ENCODE assay signal across 9 mouse cellular contexts in the genomic region with DNA sequence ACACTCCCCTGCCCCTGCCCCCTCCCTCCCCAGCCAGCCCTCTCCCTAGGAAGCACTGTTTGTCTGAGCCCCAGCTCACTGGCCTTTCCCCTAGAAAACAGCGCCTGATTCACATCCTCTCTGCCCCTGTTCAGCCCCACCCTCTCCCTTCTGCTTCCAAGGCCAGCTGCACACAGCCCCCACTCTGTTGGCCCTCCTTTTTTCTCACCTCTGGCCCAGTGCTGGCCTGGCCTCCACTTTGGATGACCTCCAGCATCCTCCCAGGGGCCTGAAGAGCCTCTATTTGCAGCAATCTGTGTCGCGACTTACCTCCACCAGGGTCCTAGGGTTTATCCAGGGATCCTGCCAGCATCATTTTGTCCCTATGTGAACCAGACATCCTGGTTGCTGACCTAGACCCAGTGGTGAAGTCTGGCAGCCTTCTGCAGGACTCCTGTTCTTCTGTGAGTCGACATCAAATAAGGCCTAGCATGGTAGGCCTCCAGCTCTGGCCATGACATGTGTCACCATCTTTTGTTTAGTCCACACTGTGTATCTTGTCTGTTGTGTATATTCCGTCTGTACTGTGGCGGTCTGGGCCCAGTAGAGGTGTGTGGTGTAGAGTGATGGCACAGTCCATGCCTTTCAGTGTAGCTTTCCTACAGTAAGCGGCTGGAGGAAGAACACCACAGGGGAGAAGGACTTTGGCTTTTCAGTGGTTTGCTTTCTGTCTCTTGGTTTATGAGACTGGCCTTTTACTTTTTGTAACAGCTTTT.
A peak's percentile ranks its signal among the peaks of the same experiment; 100 is the strongest.
DNase-seq lines count a peak whose midpoint lies in the region; ATAC-seq and TF ChIP-seq lines count a peak whose summit lies in the region.
"Had no signal": no experiment of that assay in that cellular context is flagged by ENCODE, and none has a peak within 500 bp of the region (broad histone marks: within the 10 kb centered on the region; RNA-seq: fewer than 3 reads in every experiment).

No protein-coding gene starts in this region.

- H3K9me3 ChIP-seq in forebrain, embryonic 15.5 days, result no peaks in the 10 kb centered on the region
- no peaks in the 10 kb centered on the region for H3K9me3 ChIP-seq in hindbrain, embryonic 10.5 days
- no peaks in the 10 kb centered on the region for H3K9me3 ChIP-seq in limb, embryonic 12.5 days
- H3K9me3 ChIP-seq in midbrain, embryonic 13.5 days, result no peaks in the 10 kb centered on the region

- DNase-seq in layer of hippocampus, adult 2 months (ENCODE audit: low spot score in 2 of 2), result no peak
- DNase-seq in layer of hippocampus, adult 8-10 months (ENCODE audit: low spot score in 2 of 2), result no peak
- DNase-seq in hindbrain, embryonic 10.5 days (ENCODE audit: low spot score), result peak; percentile 46
- DNase-seq in T-cell, adult 2 months (ENCODE audit: low spot score), result no peak

- H3K27ac ChIP-seq in layer of hippocampus, adult 2 months, result peak overlapping the region; percentile 87
- H3K27ac ChIP-seq in forebrain, embryonic 15.5 days (replicated peaks), result peak overlapping the region; percentile 20; the same call in 1 of the 2 replicates
- peak overlapping the region; percentile 67 for H3K27ac ChIP-seq in hindbrain, embryonic 10.5 days
- H3K27ac ChIP-seq in limb, embryonic 12.5 days, result peak overlapping the region; percentile 60
- peak overlapping the region; percentile 53 for H3K27ac ChIP-seq in midbrain, embryonic 13.5 days

- peak; percentile 43 for ATAC-seq in forebrain, embryonic 15.5 days (replicated peaks)
- no peak for ATAC-seq in limb, embryonic 12.5 days (ENCODE audit: insufficient number of reproducible peaks, insufficient read depth, low FRiP score, low TSS enrichment, low read depth)
- ATAC-seq in midbrain, embryonic 13.5 days, result peak; percentile 26; the same call in 1 of the 2 replicates
- no peak for ATAC-seq in megakaryocyte-erythroid progenitor cell, adult 5-6 weeks (replicated peaks; ENCODE audit: low FRiP score, low TSS enrichment, poor library complexity, severe bottlenecking)

- no peaks in the 10 kb centered on the region for H3K36me3 ChIP-seq in forebrain, embryonic 15.5 days
- H3K36me3 ChIP-seq in hindbrain, embryonic 10.5 days, result peaks cover 58% of the 10 kb centered on the region
- peaks cover 45% of the 10 kb centered on the region for H3K36me3 ChIP-seq in limb, embryonic 12.5 days
- H3K36me3 ChIP-seq in midbrain, embryonic 13.5 days, result peaks cover 6% of the 10 kb centered on the region

- WGBS in forebrain, embryonic 15.5 days, result 69% methylated on average over 7 of the region's 7 CpGs
- 68% methylated on average over 7 of the region's 7 CpGs for WGBS in hindbrain, embryonic 10.5 days
- 71% methylated on average over 7 of the region's 7 CpGs for WGBS in limb, embryonic 12.5 days
- 77% methylated on average over 7 of the region's 7 CpGs for WGBS in midbrain, embryonic 13.5 days

- no peak for TF ChIP-seq CTCF in layer of hippocampus, adult 2 months (conservative IDR thresholded peaks at IDR 0.05)

- H3K4me2 ChIP-seq in forebrain, embryonic 15.5 days (replicated peaks), result no peak overlapping the region
- H3K4me2 ChIP-seq in limb, embryonic 12.5 days, result no peak overlapping the region
- no peak overlapping the region for H3K4me2 ChIP-seq in midbrain, embryonic 13.5 days (replicated peaks)

- H3K27me3 ChIP-seq in forebrain, embryonic 15.5 days, result no peaks in the 10 kb centered on the region
- H3K27me3 ChIP-seq in hindbrain, embryonic 10.5 days (ENCODE audit: insufficient read depth, poor library complexity, severe bottlenecking), result no peaks in the 10 kb centered on the region
- H3K27me3 ChIP-seq in limb, embryonic 12.5 days, result no peaks in the 10 kb centered on the region
- H3K27me3 ChIP-seq in midbrain, embryonic 13.5 days, result no peaks in the 10 kb centered on the region
- H3K27me3 ChIP-seq: CH12.LX had no signal

- H3K4me1 ChIP-seq in forebrain, embryonic 15.5 days, result 0 out of 2 replicates have a peak, but pooled peaks cover 7% of the 10 kb centered on the region
- H3K4me1 ChIP-seq in hindbrain, embryonic 10.5 days (replicated peaks), result peaks cover 36% of the 10 kb centered on the region
- H3K4me1 ChIP-seq in limb, embryonic 12.5 days (replicated peaks), result peaks cover 23% of the 10 kb centered on the region
- H3K4me1 ChIP-seq in midbrain, embryonic 13.5 days (replicated peaks), result peaks cover 30% of the 10 kb centered on the region

- H3K9ac ChIP-seq in forebrain, embryonic 15.5 days (replicated peaks), result no peak overlapping the region
- H3K9ac ChIP-seq in limb, embryonic 12.5 days (replicated peaks), result no peak overlapping the region
- no peak overlapping the region for H3K9ac ChIP-seq in midbrain, embryonic 13.5 days (replicated peaks)

- no peak overlapping the region for H3K4me3 ChIP-seq in layer of hippocampus, adult 2 months
- no peak overlapping the region for H3K4me3 ChIP-seq in forebrain, embryonic 15.5 days
- H3K4me3 ChIP-seq in hindbrain, embryonic 10.5 days, result no peak overlapping the region
- H3K4me3 ChIP-seq in limb, embryonic 12.5 days (replicated peaks), result no peak overlapping the region
- no peak overlapping the region for H3K4me3 ChIP-seq in midbrain, embryonic 13.5 days (replicated peaks)

Comparison
In these comparisons a context has a peak if more than half of its experiments do, and no peak if none do; other contexts are left out.
1. H3K27ac ChIP-seq: peak in every context shown above with its lines; median percentile 87 in layer of hippocampus, adult 2 months; 67 in hindbrain, embryonic 10.5 days; 60 in limb, embryonic 12.5 days; 53 in midbrain, embryonic 13.5 days; 20 in forebrain, embryonic 15.5 days.
2. ATAC-seq: peak in forebrain, embryonic 15.5 days (single experiment) and midbrain, embryonic 13.5 days (single experiment); none in limb, embryonic 12.5 days (single experiment) and megakaryocyte-erythroid progenitor cell, adult 5-6 weeks (single experiment).